Mouse (Mus musculus): ENCODE data around the gene Tsga10ip.

DNA sequence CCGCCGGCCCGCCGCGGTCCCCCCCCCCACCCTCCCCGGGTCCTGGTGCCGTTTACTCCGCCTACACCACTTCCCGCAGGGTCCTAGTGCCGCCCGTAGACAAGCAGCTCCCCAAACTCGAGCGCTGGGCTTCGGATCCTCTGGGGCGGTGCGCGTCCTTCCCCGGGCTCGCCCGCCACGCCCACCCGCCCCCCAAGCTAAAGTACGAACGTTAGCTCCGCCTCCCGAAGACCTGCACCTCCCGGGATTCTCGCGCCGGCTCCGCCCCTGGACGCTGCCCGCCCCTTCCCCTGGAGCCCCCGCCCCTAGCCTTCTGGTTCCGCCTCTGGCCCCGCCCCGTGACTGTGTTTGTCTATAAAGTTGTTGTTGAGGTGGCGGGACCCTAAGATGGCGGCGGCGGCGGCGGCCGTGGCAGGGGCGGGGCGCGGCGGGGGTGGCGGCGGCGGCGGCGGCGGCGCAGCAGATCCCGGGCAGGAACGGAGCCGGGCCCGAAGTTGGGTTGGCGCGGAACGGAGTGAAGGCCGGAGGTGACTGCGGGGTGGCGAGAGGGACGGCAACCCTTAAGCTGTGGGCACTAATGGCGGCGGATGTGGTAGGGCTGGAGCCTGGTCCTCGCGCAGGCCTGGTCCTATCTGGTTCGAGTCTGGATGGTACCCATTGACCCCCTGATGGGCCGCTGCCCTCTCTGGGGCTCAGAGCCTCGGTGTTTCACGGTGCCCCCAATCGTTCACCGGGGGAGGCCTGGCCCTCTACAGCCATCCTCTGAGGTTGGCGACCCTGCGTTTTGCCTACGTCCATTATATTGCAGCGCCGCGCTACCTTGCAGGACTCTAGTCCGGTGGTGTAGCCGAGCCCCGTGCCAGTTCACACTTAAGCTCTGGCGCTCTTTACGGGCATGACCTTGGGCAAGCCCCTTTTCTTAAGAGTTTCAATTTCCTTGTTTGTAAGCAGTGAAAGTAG lies 22.7 kb upstream of the Tsga10ip start, which contains the start of the genes Drap1 and AI837181:
- TF ChIP-seq GATA1 (IDR thresholded peaks at IDR 0.05; ENCODE audit: borderline replicate concordance, low read length) = no peak
- no peak for TF ChIP-seq FLI1 (IDR thresholded peaks at IDR 0.05; ENCODE audit: low read length)
